Mouse (Mus musculus) embryonic fibroblast, embryonic 13.5 days (primary cell): ENCODE data around the gene Hist1h1e.
A peak's percentile ranks its signal among the peaks of the same experiment; 100 is the strongest.
"Not testable (repeated sequence)": the region's sequence is repeated elsewhere in the genome, so short reads cannot be mapped to it uniquely, and the experiment has no call there.

Experiments
- CTCF ChIP-seq: IDR thresholded peaks from 2 replicates; pipeline ENCODE4 v1.5.1; 2011; ENCODE audit warnings: mild to moderate bottlenecking, control low read depth, low read length, moderate library complexity, borderline replicate concordance; ENCODE audit not compliant: insufficient read depth
- POLR2A ChIP-seq: IDR thresholded peaks from 2 replicates; pipeline ENCODE4 v1.6.1; 2011; ENCODE audit warnings: low read depth, mild to moderate bottlenecking, control low read depth, low read length, moderate library complexity

DNA sequence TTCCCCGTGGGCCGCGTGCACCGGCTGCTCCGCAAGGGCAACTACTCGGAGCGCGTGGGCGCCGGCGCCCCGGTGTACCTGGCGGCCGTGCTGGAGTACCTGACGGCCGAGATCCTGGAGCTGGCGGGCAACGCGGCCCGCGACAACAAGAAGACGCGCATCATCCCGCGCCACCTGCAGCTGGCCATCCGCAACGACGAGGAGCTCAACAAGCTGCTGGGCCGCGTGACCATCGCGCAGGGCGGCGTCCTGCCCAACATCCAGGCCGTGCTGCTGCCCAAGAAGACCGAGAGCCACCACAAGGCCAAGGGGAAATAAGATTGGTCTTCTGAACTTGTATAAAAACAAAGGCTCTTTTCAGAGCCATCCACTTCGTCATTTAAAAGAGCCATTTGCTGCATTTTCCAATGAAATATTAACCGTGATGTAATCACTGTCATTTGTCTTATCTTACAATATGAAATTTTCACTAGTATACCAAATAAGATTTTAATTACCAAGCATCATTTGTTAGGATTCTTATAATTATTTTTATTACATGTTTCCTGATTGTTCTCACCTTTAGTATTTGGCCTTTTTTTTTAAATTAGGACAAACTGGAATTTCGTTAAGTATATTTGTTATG lies 47.7 kb downstream of the Hist1h1e start:
- TF ChIP-seq CTCF = not testable (repeated sequence)
- peak; percentile 65; the same call in 1 of the 2 replicates for TF ChIP-seq POLR2A
